Mouse (Mus musculus): ENCODE data around the gene Ilf3. TPM values are rescaled to one million over a fixed set of nuclear protein-coding genes. Genes with fewer than 3 reads are reported as not detected.

Ilf3 gene
- total RNA-seq, 2 experiments from 2014 or later: 52.6 to 66.1 TPM

DNA sequence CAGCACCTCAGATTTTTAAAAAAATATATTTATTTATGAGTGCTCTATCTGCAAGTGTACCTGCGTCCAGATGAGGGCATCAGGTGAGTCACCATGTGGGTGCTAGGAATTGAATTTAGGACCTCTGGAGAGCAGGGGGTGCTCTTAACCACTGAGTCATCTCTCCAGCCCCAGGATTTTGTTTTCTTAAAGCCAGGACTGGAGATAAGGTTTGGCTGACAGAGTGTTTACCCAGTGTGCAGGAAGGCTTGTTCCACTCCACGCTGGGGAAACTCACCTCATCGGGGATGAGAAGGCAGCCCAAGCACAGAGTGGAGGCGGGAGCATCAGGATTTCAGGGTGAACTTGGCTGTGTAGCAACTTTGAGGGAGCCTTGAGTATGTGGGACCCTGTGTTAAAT is 27.3 kb upstream of the Ilf3 start:
- peak in 1 of 2 experiments; percentile 25 for DNase-seq

DNA sequence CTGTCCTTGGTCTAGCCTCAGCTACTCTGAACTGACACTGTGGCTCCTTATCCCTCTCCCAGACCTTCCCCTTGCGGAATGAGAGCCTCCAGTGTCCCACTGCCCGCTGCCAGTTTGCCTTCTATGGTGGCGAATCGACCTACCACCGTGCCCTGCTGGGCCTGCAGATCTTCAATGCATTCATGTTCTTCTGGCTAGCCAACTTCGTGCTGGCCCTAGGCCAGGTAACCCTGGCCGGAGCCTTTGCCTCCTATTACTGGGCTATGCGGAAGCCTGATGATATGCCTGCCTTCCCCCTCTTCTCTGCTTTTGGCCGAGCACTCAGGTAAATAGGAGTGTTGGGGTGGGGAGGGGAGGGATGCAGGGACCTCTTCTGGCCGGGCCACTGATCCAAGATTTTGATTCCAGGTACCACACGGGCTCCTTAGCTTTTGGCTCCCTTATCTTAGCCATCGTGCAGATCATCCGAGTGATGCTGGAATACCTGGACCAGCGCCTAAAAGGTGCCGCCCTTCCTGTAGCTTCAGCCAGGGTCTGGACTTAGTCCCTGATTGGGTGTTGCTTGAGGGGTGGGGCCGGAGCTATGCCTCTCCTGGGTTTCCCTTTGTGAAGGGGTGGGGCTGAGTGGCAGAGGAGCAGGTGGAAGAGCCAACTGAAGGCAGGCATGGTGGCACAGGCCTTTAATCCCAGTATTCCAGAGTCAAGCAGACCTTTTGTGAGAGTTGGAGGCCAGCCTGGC is 20.9 kb upstream of the Ilf3 start:
- DNase-seq: no peak

DNA sequence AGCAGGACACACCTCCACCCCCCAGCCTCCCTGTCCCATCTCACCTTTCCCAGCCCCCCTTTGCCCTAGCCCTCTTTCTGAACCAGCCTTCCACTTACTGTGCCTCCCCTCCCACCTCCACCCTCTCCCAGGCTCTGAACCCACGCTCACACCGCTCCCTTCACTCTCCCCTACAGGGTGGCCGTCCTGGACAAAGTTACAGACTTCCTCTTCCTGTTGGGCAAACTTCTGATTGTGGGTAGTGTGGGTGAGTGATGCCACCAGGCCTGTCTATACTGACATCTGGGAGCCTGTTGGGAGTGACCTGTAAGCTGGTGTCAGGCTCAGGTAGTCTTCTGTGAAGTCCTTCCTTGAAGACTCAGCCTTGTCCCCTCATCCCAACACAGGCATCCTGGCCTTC is 19.5 kb upstream of the Ilf3 start:
- no peak for DNase-seq

DNA sequence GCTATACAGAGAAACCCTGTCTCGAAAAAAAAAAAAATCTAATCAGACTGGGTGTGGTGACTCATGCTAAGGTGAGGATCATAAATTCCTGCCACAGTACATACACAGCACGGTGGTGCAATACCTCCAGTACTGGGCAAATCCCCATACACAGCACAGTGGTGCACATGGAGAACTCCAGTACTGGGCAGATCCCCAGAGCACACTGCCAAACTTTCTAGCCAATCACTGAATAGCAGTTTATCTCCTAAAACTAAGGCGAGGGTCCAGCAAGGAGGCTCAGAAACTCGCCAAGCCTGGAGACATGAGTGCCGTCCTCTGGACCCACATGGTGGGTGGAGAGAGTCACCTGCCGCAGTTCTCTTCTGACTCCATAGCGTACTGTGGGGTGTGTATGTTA is 16.5 kb upstream of the Ilf3 start:
- no peak for DNase-seq

DNA sequence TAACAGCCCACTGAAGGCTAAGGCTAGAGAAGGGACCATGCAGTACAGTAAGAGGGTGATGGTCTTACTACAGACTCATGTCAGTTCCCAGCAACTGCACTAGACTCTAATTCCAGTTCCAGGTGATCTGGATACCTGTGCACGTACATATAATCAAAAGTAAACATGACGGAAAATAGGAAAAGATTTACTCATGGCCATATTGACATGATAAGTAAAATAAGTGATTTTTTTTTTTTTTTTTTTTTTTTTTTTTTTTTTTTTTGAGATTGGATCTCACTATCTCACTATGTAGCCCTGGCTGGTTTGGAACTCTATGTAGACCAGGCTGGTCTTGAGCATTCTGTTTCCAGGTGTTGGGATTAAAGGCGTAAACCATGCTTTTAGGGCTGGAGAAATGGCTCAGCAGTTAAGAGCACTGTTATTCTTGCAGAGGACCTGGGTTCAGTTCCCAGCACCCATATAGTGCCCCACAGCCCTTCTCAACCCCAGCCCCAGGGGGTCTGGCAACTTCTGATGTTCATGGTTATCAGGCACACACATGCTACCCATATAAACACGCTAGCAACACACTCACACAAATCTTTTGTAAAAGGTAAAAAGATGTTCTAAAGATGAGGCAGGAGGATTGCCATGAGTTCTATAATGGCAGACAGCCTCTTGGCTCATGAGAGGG is 15.8 kb upstream of the Ilf3 start:
- no peak for DNase-seq

DNA sequence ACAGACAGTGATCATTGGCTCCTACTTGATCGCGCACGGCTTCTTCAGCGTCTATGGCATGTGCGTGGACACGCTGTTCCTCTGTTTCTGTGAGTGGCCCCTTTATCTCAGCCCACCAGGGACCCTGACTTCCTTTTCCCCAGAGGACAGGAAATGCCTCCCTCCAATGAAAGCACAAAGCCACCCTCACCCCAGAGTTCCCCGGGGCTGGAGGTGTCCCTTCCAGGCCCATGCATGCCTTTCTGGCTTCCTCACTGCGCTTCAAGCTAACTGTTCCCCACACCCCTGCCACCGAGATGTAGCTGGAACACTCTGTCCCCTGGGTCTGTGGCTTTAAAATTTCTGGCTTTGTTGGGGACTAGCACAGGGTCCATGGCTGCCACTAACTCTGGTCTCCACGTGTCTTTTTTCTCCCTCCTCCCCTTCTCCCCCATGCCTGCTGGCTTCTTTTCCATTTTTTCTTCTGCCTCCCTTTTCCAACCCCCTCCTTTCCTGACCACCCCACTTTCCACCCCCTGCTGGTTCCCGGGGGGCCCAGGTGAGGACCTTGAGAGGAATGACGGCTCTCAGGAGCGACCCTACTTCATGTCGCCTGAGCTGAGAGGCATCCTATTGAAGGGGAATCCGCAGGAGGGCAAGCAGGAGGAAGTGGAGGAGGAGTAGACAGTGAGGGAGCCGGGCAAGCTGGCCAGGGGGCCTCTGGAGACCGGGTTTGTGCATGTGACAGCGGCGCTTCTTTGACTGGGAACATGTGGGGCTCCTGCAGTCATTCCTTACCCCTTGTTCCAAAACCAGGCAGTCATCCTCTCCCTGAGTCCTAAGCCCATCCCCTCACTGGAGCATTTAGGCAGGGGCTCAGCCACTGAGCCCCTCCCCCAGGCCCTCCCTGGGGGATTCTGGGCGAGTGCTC is 15.0 kb upstream of the Ilf3 start:
- peak in 1 of 2 experiments; percentile 20 for DNase-seq

DNA sequence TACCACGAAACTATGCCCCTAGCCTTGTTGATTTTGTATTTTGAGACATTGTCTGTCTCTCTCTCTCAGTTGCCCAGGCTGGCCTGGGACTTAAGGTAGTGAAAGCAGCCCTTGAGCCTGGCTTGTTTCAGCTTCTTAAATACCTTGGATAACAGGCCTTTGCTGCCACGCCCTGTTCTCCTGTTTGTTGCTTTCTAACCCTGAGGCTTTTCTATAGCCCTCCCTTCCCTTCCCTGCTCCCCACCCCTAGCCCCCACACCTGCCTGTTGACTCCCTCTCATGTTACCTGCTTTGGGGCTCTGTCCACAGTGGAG is 14.3 kb upstream of the Ilf3 start:
- no peak for DNase-seq

DNA sequence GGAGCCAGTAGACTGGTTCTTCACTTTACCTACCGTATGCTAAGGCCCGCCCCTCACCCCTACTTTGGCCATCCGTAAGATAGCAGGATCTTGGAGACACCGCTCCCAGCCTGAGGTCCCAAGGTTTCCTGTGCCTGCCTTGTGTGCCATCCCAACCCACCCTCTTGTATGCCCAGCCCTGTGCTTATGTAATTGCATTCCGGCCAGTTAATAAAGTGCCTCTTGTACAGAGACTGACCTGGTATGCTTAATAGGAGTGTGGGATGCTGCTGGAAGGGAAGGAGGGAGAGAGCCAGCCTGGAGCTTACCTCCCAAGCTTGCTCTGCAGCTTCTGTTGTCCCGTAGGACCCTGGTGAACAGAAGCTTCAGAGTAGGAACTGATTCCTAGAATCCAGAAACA is 12.9 kb upstream of the Ilf3 start:
- no peak for DNase-seq

DNA sequence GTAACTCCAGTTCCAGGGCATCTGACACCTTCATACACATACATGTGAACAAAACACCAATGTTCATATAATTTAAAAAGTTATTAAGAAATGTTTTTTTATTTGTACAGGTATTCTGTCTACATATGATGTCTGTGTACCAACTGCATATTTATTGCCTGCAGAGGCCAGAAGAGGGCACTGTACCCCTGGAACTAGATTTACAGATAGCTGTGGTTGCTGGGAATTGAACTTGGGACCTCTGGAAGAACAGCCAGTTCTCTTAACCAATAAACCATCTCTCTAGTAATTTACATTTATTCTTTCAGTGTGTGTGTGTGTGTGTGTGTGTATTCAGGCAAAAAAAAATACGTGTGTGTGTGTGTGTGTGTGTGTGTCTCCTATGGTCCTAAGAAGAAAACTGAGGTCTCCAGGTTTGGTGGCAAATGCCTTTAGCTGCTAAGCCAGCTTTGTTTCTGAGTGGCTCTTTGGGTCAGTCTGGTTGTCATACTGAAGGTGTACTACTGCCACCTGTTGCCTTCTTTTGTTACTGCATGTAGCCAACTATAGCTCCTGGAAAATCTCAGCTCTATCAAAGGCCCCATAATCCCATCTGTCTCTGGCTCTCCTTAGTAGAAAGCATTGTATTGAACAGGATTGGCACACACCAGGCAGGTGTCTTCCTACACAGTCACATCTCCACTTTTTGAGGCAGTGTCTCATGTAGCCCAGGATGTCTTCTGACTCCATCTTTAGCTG is 10.5 kb upstream of the Ilf3 start:
- DNase-seq: peak; percentile 40 to 73

DNA sequence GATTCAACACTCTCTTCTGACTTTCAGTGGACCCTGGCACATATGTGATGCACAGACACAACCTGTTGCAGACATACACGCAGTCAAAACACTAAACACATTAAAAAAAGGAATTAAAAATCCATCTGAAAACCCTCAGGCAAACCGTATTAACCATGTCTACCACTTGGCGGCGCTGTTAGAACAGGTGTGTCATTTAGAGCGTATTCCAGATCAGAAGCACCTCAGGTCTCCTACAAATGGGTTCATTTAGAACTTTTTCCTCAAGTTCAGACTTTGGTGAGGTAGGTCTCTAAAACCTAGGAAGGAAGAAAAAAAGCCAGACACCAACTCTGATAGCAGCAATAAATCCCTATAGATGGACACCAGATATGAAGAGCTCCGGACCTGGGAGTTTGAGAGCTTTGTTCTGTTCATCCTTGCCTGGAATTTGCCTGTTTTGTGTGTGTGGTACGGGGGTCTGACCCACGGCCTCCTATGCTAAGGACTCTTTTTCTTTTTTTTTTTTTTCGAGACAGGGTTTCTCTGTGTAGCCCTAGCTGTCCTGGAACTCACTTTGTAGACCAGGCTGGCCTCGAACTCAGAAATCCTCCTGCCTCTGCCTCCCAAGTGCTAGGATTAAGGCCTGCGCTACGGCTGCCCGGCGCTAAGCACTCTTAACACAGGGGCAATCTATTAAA is 990 bp upstream of the Ilf3 start:
- DNase-seq: peak; percentile 73 to 74

DNA sequence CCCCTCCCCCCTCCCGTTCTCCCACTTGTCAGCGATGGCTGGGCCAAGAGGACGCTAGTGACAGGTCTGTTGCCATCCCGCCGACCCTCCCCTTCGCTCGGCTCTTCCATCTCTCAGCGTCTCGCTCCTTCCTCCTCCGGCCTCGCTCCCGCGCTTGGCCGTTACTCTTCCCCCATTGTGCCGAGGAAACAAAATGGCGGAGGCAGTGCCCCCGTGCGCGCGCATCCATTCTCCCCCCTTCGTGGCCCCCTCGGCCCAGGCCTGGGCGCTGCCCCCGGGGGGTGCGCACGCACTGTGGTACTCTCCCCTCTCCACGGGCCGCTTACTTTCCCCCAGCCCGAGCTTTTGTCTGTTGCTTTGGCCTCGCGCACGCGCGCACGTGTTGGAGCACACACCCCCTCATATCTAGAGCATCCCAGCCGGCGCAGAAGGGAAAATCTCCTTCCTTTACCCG is 487 bp downstream of the Ilf3 start:
- DNase-seq: peak; percentile 67 to 68

DNA sequence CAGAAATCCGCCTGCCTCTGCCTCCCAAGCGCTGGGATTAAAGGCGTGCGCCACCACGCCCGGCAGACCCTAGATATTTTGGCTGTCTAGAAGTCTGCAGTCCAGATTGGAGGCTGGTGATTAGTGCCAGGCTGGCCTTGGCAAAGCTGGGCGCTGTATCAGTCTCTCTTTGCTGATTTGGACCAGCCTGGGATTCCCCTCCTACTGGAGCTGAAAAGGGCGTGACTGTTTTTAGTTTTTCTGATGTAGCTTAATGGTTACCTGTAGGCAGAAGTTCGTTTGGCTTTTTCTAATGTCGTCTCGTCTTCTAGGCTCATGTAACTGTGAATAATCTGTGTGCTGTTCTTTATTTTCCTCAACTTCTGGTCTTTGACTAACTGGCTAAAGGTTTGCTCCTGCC is 1.4 kb downstream of the Ilf3 start:
- no peak for DNase-seq

DNA sequence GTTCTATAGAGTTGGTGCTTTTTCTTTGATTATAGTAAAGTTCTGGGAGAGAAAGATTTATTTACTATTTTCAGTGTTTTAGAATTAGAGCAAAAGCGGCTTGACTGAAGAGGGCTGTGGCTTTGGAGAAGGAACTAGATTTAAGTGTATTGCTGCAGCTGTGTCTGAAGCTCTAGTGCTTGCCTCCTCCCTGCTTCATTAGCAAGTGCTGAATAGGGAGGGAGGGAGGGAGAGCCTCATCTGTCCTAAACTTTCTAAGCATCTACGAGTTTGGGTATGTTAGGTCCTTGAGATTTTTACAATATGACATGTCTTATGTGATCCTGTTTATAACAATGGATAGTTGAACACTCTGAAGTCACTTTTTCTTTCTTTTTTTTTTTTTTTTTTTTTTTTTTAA is 3.2 kb downstream of the Ilf3 start:
- DNase-seq: no peak

DNA sequence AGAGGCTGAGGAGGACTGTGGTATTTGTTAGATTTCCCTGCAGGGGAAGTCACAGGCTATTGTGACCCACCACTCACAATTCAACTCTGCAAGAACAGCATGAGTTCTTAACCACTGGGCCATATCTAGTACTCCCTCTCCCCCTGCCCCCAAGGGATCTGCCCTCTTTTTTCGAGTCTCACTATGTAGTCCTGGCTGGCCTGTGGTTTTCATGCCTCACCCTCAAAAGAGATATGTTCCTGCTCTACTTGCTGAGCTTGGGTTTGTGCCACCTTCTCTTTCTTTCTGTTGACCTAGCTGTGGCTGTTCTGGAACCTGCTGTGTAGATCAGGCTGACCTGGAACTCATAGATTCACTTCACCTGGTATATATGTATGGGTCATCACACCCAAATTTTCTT is 4.8 kb downstream of the Ilf3 start:
- DNase-seq: no peak

DNA sequence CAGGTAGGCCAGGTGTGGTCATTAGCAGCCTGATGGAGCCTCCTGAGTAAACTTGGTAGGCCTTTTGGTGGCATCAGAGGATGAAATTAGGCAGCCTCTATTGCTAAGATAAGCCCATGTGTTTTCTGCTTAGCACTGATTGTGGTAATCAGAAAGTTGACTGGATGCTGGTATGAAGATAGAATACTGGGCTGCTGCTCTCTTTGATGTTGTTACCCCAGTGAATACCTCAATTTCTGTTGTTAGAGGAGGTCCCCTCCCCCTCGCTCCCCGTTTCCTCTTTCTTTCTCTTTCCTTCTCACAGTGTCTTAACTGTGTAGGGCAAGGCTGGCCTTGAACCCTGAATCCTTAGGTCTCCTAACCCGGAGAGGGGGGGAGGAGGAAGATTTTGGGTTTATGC is 11.5 kb downstream of the Ilf3 start:
- no peak for DNase-seq

DNA sequence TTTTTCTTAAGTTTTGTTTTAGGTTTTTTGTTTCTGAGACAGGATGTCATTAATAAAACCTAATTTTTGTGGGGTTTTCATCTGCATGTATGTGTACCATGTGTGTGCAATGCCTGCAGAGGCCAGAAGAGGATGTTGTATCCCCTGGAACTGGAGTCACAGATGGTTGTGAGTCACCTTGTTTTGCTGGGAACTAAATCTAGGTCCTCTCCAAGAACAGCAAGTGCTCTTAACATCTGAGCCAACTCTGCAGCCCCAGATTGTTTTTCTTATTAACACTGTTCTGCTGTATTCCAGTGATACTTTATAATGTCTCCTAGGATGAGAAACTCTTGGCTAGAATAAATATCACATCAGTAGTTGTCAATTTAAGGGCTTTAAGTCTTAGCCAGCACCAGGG is 13.2 kb downstream of the Ilf3 start:
- DNase-seq: no peak

DNA sequence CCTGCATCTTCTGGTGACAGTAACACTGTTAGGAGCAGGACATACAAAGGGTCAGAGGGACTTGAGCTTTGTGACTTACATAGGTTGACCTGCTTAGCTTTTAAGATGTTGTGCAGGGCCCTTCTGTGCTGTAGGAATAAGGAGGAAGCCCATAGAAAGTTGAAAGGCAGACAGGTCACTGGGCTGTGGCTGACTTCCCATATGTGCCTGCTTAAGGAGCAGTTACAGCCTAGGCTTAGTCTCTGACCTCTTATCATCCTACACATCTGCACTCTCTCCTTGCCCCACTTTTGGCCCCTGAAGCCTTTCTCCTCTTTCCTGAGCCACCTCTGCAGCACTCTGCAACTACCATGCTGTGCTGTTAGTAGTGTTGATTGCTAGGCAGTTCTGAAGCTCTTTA is 16.3 kb downstream of the Ilf3 start:
- no peak for DNase-seq

DNA sequence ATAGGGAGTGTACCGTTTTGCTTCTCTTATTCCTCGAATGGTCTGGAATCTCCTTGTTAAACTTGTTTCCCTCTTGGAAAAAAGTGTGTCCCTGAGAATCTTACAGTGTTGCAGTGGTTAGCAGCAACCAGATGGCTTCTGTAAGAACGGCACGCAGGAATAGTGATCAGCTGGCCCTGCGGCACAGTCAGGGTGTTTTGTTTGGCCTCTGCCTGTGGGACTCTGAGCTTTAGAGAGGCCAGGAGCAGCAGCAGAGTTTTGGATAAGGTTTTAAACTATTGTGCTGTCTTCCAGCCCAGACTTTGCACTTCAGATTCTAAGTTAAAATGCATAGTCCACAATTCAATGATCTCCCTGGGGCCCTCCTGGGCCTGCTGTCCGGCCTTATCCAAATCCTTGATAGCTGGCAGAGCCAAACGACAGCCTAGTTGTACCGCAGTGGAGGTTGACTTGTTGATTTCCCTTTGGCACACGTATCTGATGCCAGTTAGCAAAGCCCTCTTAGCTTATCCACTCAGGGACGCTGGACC is 25.0 kb downstream of the Ilf3 start:
- DNase-seq: no peak

DNA sequence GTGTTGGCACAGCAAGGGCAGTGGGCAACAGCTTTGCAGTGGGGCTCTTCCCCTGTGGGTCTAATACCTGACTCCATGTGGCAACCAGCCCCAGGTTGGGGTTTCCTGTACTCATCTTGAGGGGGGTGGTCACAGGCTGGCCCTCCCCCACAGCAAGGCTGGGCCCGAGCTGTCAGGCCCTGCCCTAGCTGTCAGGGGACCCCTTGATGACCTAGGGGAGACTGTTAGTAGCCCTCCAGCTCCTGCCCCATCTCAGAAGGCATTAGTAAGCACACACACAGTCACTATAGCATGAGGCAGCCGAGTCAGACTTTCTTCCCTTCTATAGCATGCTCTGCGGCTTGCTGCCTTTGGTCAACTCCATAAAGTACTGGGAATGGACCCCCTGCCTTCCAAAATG is 28.0 kb downstream of the Ilf3 start:
- DNase-seq: no peak

DNA sequence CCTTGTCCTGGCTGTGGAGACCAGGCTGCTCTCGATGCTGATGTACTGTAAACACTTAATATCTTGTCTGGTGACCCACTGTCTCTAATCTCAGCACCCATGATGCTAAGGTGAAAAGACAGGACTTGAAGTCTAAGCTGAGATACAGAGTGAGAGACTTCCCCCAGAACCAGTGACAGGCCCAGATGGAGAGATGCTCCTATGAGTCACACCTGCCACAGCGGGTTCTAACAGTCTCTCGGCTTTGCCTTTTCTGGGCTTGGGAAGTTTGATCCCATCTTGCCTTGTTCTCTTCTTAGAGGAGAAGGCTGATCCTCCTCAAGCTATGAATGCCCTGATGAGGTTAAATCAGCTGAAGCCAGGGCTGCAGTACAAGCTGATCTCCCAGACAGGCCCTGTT is 29.5 kb downstream of the Ilf3 start:
- DNase-seq: no peak

DNA sequence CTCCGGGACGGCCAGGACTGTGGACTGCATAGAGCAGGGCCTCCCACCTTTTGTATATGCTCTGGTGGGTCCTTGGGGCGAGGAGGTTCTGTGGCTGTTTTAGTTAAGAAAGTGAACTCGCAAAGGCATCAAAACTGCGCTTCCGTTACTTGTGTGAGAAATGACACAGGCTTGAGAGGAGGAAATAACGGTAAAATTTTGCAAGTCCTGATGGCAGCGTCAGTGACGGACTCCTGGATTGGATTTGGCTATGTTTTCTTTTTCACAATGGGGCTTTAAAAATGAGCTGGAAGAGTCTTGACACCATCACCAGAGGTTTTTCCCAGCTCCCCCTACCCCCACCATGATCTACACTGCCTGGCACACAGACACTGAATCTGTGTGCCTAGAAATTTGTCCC is 33.4 kb downstream of the Ilf3 start:
- DNase-seq: no peak

All from adrenal gland, postnatal 36 days (tissue).